Mouse (Mus musculus): ENCODE results near the gene Ift57. TPM values are rescaled to one million over a fixed set of nuclear protein-coding genes. Genes with fewer than 3 reads are reported as not detected.

Gene Ift57
- total RNA-seq, 1 experiment from 2014 or later, result 20.1 TPM

GRCm38 (mm10) chr16:49812821-49813616, 114.0 kb downstream of the Ift57 start:
- ATAC-seq (ENCODE audit: extremely low read depth, insufficient number of reproducible peaks, low FRiP score, poor library complexity, severe bottlenecking), result no peak

- ATAC-seq (ENCODE audit: extremely low read depth, insufficient number of reproducible peaks, low FRiP score, poor library complexity, severe bottlenecking), result no peak
These were observed 115.4 kb downstream of the Ift57 start for GRCm38 (mm10) chr16:49814419-49814818.

Other genes with a start within 250 kb of the Ift57 start
- 113 and 119 TPM in 2 replicates for gene Cd47, start 101.3 kb downstream of the Ift57 start, total RNA-seq (2017)

Data from neutrophil, adult 5-6 weeks (primary cell).